Mouse (Mus musculus) midbrain, embryonic 15.5 days (tissue): ENCODE data around the gene Tnfsf11. TPM values are rescaled to one million over a fixed set of nuclear protein-coding genes. Genes with fewer than 3 reads are reported as not detected.

Experiments used
- ATAC-seq: fragments of 200-750 bp; cut with Nextera tagmentation; replicated peaks from 2 replicates; pipeline ENCODE4 v1.8.0; 2017; ENCODE audit warnings: moderate TSS enrichment
- H3K27ac ChIP-seq: fragments of 300-500 bp; sonication (generic); 2 replicates; pipeline ENCODE4 v1.5.1; 2015; ENCODE audit warnings: mild to moderate bottlenecking, inconsistent platforms
- H3K27me3 ChIP-seq: fragments of 300-500 bp; sonication (generic); replicated peaks from 2 replicates; pipeline ENCODE4 v1.6.1; 2015; ENCODE audit warnings: inconsistent platforms
- H3K36me3 ChIP-seq: fragments of 300-500 bp; sonication (generic); replicated peaks from 2 replicates; pipeline ENCODE4 v1.6.1; 2015; ENCODE audit warnings: inconsistent platforms
- H3K4me1 ChIP-seq: fragments of 300-500 bp; sonication (generic); 2 replicates; pipeline ENCODE4 v1.6.1; 2015; ENCODE audit warnings: inconsistent platforms
- H3K4me2 ChIP-seq: fragments of 300-500 bp; sonication (generic); 2 replicates; pipeline ENCODE4 v1.6.1; 2015; ENCODE audit warnings: inconsistent platforms, mild to moderate bottlenecking, moderate library complexity
- H3K4me3 ChIP-seq: fragments of 300-500 bp; sonication (generic); 2 replicates; pipeline ENCODE4 v1.5.1; 2015; ENCODE audit warnings: mild to moderate bottlenecking, inconsistent platforms
- H3K9ac ChIP-seq: fragments of 300-500 bp; sonication (generic); 2 replicates; pipeline ENCODE4 v1.6.1; 2015; ENCODE audit warnings: mild to moderate bottlenecking, inconsistent platforms
- H3K9me3 ChIP-seq: fragments of 300-500 bp; sonication (generic); 2 replicates; pipeline ENCODE4 v1.6.1; 2016; ENCODE audit warnings: inconsistent platforms
- WGBS: fragments of 180-500 bp; shearing (Covaris S2); methylation state at CpG from one replicate; pipeline ENCODE4 v1.1.7; 2015; ENCODE audit warnings: mixed read lengths; 5-methylcytosine and 5-hydroxymethylcytosine counted together
- microRNA-seq: library from miRNA; unstranded; fragments of <30 nt; microRNA quantifications from one replicate; pipeline ENCODE4, GENCODE M21; 2016
- polyA plus RNA-seq: library from polyadenylated mRNA; unstranded; fragments of >200 nt; fragmentation: Nextera tagmentation; extraction: Ambion mirVana; gene quantifications from 2 replicates; pipeline ENCODE4 v1.2.1, GENCODE M21; 2015

Gene Tnfsf11
- polyA plus RNA-seq, 1 experiment from 2014 or later = 0.08 TPM

DNA sequence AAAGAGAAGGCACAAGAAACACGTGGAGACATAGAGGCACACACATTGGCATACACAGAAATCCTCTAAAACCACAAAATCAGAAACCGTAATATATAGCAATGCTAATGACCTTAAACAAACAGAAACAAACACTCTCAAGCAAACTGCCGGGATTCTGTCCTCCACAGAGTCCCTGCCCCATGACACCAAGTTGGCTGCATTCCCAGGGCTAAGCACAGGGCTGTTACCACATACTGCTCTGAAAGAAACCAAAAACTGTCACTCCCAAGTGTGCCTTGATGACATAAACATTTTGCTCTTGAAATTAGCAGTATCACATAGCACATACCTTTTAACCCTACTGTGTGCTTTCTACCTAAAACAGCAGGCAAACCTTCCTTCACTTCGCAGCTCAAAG is 71.7 kb downstream of the Tnfsf11 start:
- H3K4me2 ChIP-seq = no peak overlapping the region
- no peak overlapping the region for H3K27ac ChIP-seq
- no peaks in the 10 kb centered on the region for H3K9me3 ChIP-seq
- H3K4me3 ChIP-seq = no peak overlapping the region
- WGBS = 63% methylated on average over 4 of the region's 4 CpGs
- H3K36me3 ChIP-seq = no peaks in the 10 kb centered on the region
- H3K9ac ChIP-seq = no peak overlapping the region
- 0 out of 2 replicates have a peak, but pooled peaks cover 4% of the 10 kb centered on the region for H3K4me1 ChIP-seq
- no peaks in the 10 kb centered on the region for H3K27me3 ChIP-seq
- ATAC-seq = no peak

DNA sequence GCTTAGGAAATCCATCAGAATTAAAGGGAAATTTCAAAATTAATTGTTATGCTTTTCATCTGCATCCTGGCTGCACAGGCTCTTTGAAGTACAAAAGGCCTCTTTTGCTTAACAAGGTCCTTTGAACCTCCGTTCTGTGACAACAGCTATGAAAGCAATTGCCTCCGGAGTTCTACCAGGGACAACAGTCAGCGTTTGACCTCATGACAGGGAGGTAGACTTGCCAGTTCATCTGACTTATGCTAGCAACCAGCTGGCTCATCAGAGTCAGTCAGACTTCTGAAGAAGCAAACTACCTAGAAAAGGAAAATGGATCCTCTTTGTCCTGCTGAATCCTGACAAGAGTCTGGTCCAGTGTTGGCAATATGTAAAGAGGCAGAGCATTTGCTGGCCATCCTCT is 72.5 kb downstream of the Tnfsf11 start:
- H3K9ac ChIP-seq = no peak overlapping the region
- no peak for ATAC-seq
- H3K27me3 ChIP-seq = no peaks in the 10 kb centered on the region
- H3K9me3 ChIP-seq = no peaks in the 10 kb centered on the region
- no peaks in the 10 kb centered on the region for H3K36me3 ChIP-seq
- 31% methylated on average over 3 of the region's 3 CpGs for WGBS
- no peak overlapping the region for H3K4me3 ChIP-seq
- 0 out of 2 replicates have a peak, but pooled peaks cover 4% of the 10 kb centered on the region for H3K4me1 ChIP-seq
- no peak overlapping the region for H3K4me2 ChIP-seq
- no peak overlapping the region for H3K27ac ChIP-seq

DNA sequence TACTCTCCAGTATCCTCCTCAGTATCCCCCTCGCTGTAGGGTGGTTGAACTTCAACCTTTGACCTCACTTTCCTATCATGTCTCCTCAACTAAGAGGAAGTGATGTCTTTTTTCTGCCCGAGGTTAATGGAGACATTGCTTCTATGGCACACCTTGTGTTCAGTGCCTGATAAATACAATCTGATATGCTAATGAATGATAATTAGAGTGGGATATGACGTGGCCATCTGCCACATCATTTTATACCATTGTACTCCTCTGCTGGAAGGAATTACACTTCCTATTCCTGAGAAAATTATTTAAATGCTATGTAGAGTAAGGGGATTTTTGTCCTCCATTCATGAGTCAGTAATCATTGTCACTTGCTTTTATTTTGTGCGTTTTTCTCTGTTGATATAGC is 78.8 kb downstream of the Tnfsf11 start:
- 60% methylated on average over 4 of the region's 4 CpGs for WGBS
- no peak for ATAC-seq
- no peaks in the 10 kb centered on the region for H3K36me3 ChIP-seq

More for the DNA sequence above, 78.8 kb downstream of the Tnfsf11 start:
- Histone ChIP-seq H3K9ac (no peak overlapping the region), H3K27me3 (no peaks in the 10 kb centered on the region), H3K4me1 (no peaks in the 10 kb centered on the region), H3K27ac (no peak overlapping the region), H3K4me2 (no peak overlapping the region), H3K9me3 (no peaks in the 10 kb centered on the region), H3K4me3 (no peak overlapping the region)

Small RNA genes lying within 50 kb of the gene (microRNA-seq; reads per million reads assigned to microRNA genes)
- not detected for gene Gm23652

Other genes starting within 250 kb of the Tnfsf11 start
- 1.3 and 1.5 TPM in 2 replicates for gene Fam216b, start 219.0 kb downstream of the Tnfsf11 start, polyA plus RNA-seq
- 38.8 and 43.5 TPM in 2 replicates for gene Akap11, start 228.8 kb upstream of the Tnfsf11 start, polyA plus RNA-seq